Comparison of ENCODE assay signal across 11 mouse cellular contexts in the genomic region with DNA sequence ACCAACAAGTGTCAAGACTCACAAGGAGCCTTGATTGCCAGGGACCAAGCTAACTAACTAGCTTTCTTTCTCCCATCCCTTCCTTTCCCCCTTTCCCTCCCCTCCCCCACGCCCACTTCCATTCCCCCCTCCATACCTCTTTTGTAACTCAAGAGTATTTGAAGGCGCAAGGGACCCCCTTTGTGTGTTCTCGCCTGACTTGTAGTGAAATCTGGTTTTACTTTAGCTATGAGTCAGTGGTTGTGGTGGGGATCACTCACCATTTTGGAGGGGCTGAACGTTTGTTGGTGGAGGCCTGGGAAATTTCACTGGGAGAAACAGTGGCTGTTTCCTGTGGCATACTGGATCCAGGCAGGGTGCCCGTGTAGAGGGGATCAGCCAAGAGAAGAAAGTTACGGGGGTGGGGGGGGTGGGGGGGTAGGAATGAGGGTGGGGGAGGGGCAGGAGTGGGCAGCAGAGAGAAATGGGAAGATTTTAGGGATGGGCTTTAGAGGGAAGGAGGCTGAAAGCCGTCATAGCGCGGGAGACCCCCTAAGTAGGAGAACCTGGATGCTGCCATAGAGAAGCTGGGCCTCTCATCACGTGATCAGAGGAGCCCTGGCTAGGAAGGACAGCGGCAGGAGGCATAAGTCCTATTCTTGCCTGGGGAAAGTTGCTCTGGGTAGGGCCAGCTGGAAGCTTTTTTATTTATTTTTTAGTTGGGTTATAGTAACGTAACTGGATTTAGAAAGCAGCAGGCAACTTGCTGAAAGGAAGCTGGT. TPM values are rescaled to one million over a fixed set of nuclear protein-coding genes. Genes with fewer than 3 reads are reported as not detected.
A peak's percentile ranks its signal among the peaks of the same experiment; 100 is the strongest.
DNase-seq lines count a peak whose midpoint lies in the region; ATAC-seq and TF ChIP-seq lines count a peak whose summit lies in the region.
"Had no signal": no experiment of that assay in that cellular context is flagged by ENCODE, and none has a peak within 500 bp of the region (broad histone marks: within the 10 kb centered on the region; RNA-seq: fewer than 3 reads in every experiment).

No protein-coding gene starts in this region.

- H3K9me3 ChIP-seq in heart, postnatal 0 days (replicated peaks; ENCODE audit: control insufficient read depth, low read length) = no peaks in the 10 kb centered on the region
- H3K9me3 ChIP-seq in forebrain, postnatal 0 days (ENCODE audit: low read length) = no peaks in the 10 kb centered on the region
- H3K9me3 ChIP-seq in midbrain, embryonic 14.5 days (ENCODE audit: control insufficient read depth, low read length) = no peaks in the 10 kb centered on the region
- H3K9me3 ChIP-seq: liver, embryonic 13.5 days had no signal

- no peak overlapping the region for H3K9ac ChIP-seq in heart, postnatal 0 days (replicated peaks; ENCODE audit: low read depth, low read length)
- no peak overlapping the region for H3K9ac ChIP-seq in forebrain, postnatal 0 days
- no peak overlapping the region for H3K9ac ChIP-seq in midbrain, embryonic 14.5 days (replicated peaks; ENCODE audit: low read length)
- H3K9ac ChIP-seq: liver, embryonic 13.5 days had no signal

- peak overlapping the region; percentile 55 for H3K27ac ChIP-seq in heart, postnatal 0 days (ENCODE audit: low read depth)
- peak overlapping the region; percentile 50; the same call in 1 of the 2 replicates for H3K27ac ChIP-seq in forebrain, postnatal 0 days (ENCODE audit: low read depth, low read length)
- no peak overlapping the region for H3K27ac ChIP-seq in midbrain, embryonic 14.5 days (replicated peaks; ENCODE audit: low read depth, low read length)
- H3K27ac ChIP-seq: gastrocnemius, adult 2 months; liver, embryonic 13.5 days had no signal

- H3K4me3 ChIP-seq in heart, postnatal 0 days (ENCODE audit: low read depth, low read length) = no peak overlapping the region
- H3K4me3 ChIP-seq in forebrain, postnatal 0 days (ENCODE audit: low read depth, low read length) = no peak overlapping the region
- H3K4me3 ChIP-seq in midbrain, embryonic 14.5 days (replicated peaks; ENCODE audit: low read depth, low read length) = no peak overlapping the region
- H3K4me3 ChIP-seq: gastrocnemius, adult 2 months; liver, embryonic 13.5 days had no signal

- H3K4me1 ChIP-seq in heart, postnatal 0 days (ENCODE audit: control insufficient read depth, insufficient read depth) = peaks cover 17% of the 10 kb centered on the region
- H3K4me1 ChIP-seq in forebrain, postnatal 0 days (ENCODE audit: insufficient read depth) = peaks cover 4% of the 10 kb centered on the region; the same call in 1 of the 2 replicates
- H3K4me1 ChIP-seq in midbrain, embryonic 14.5 days (ENCODE audit: control insufficient read depth, insufficient read depth, low read length) = 0 out of 2 replicates have a peak, but pooled peaks cover 13% of the 10 kb centered on the region

- intact Hi-C loops in heart, postnatal 25 days (cut with DNase I) = no loop called here

- H3K27me3 ChIP-seq in heart, postnatal 0 days (ENCODE audit: control insufficient read depth, insufficient read depth, low read length) = no peaks in the 10 kb centered on the region
- no peaks in the 10 kb centered on the region for H3K27me3 ChIP-seq in forebrain, postnatal 0 days (ENCODE audit: insufficient read depth, low read length)
- H3K27me3 ChIP-seq in midbrain, embryonic 14.5 days (ENCODE audit: control insufficient read depth, insufficient read depth, low read length) = no peaks in the 10 kb centered on the region
- H3K27me3 ChIP-seq: liver, embryonic 13.5 days had no signal

- TF ChIP-seq EP300 in heart, postnatal 0 days (IDR thresholded peaks at IDR 0.05; ENCODE audit: low read depth) = no peak

- peak; percentile 15 for DNase-seq in heart, postnatal 0 days (ENCODE audit: low spot score)
- no peak for DNase-seq in heart, postnatal 25 days (ENCODE audit: low spot score)
- DNase-seq in R1 (ENCODE audit: low read depth, low spot score) = peak; percentile 58
- no peak for DNase-seq in forebrain, postnatal 0 days
- peak; percentile 58 for DNase-seq in midbrain, embryonic 14.5 days
- DNase-seq in thymus, postnatal 36 days = no peak
- no peak for DNase-seq in adrenal gland, adult (ENCODE audit: inconsistent age in 2 of 2, low spot score in 1 of 2)
- no peak for DNase-seq in cerebellum, adult 11-12 months
- DNase-seq: gastrocnemius, adult 2 months; liver, embryonic 13.5 days had no signal

- peak; percentile 32; the same call in 1 of the 2 replicates for ATAC-seq in heart, postnatal 0 days (ENCODE audit: insufficient read depth, low read depth)
- no peak; the same call in 1 of the 2 replicates for ATAC-seq in forebrain, postnatal 0 days
- ATAC-seq in midbrain, embryonic 14.5 days (ENCODE audit: low FRiP score, low TSS enrichment) = no peak

- 30% methylated on average over 12 of the region's 12 CpGs for WGBS in heart, postnatal 0 days
- 15% methylated on average over 12 of the region's 12 CpGs for WGBS in forebrain, postnatal 0 days
- WGBS in midbrain, embryonic 14.5 days = 15% methylated on average over 12 of the region's 12 CpGs

- peak overlapping the region; percentile 38 for H3K4me2 ChIP-seq in heart, postnatal 0 days (ENCODE audit: low read depth, low read length)
- H3K4me2 ChIP-seq in forebrain, postnatal 0 days (ENCODE audit: low read depth) = no peak overlapping the region
- H3K4me2 ChIP-seq in midbrain, embryonic 14.5 days (ENCODE audit: low read length) = peak overlapping the region; percentile 17; the same call in 1 of the 2 replicates
- H3K4me2 ChIP-seq: liver, embryonic 13.5 days had no signal

- TF ChIP-seq CTCF in heart, postnatal 0 days (IDR thresholded peaks at IDR 0.05; ENCODE audit: low read depth) = no peak
- TF ChIP-seq CTCF in forebrain, postnatal 0 days (IDR thresholded peaks at IDR 0.05; ENCODE audit: low read depth) = no peak

- no peaks in the 10 kb centered on the region for H3K36me3 ChIP-seq in heart, postnatal 0 days (replicated peaks; ENCODE audit: control insufficient read depth, insufficient read depth, low read length)
- no peaks in the 10 kb centered on the region for H3K36me3 ChIP-seq in forebrain, postnatal 0 days (ENCODE audit: insufficient read depth)
- no peaks in the 10 kb centered on the region for H3K36me3 ChIP-seq in midbrain, embryonic 14.5 days (ENCODE audit: control insufficient read depth, insufficient read depth, low read length)
- H3K36me3 ChIP-seq: G1E; liver, embryonic 13.5 days had no signal

RNA-seq across cellular contexts. Expression of a gene that starts 15.3 kb away (rescaled TPM):
- 3.3 and 7.7 TPM in 2 replicates for total RNA-seq in heart, postnatal 0 days (2014; rRNA removed; ENCODE audit: low replicate concordance)
- polyA plus RNA-seq in heart, postnatal 0 days (2015; fragmentation: Nextera tagmentation; extraction: Ambion mirVana) = 1.4 and 1.6 TPM in 2 replicates
- 1 to 10 TPM in 1 of 2 experiments, under 1 TPM in 1; 0.50 to 1.1 TPM for total RNA-seq in heart, postnatal 25 days (2021)
- total RNA-seq in forebrain, postnatal 0 days (2014; rRNA removed) = 12.9 and 20.6 TPM in 2 replicates
- 4.2 and 5.2 TPM in 2 replicates for polyA plus RNA-seq in forebrain, postnatal 0 days (2015; fragmentation: Nextera tagmentation; extraction: Ambion mirVana)
- 8.1 and 8.7 TPM in 2 replicates for polyA plus RNA-seq in midbrain, embryonic 14.5 days (2014; fragmentation: Nextera tagmentation; extraction: Ambion mirVana)
- polyA plus RNA-seq: G1E had no signal

Comparison
In these comparisons a context has a peak if more than half of its experiments do, and no peak if none do; other contexts are left out.
1. DNase-seq: peak in heart, postnatal 0 days (single experiment), R1 (single experiment) and midbrain, embryonic 14.5 days (single experiment); none in heart, postnatal 25 days (single experiment), forebrain, postnatal 0 days (single experiment), thymus, postnatal 36 days (0 of 2), adrenal gland, adult (0 of 2) and cerebellum, adult 11-12 months (single experiment).